Mouse (Mus musculus): Measurements from ENCODE around the gene Gm9767.

- TF ChIP-seq GATA1 (IDR thresholded peaks at IDR 0.05; ENCODE audit: borderline replicate concordance, low read length) (no peak), FLI1 (IDR thresholded peaks at IDR 0.05; ENCODE audit: low read length) (no peak)
Measured at GRCm38 (mm10) chr10:26079678-26080077, 1.6 kb downstream of the Gm9767 start.

Measured in megakaryocyte, embryonic 14.5 days (primary cell).